Mouse (Mus musculus): ENCODE results near the gene Gcsh. TPM values are rescaled to one million over a fixed set of nuclear protein-coding genes. Genes with fewer than 3 reads are reported as not detected.

Gcsh gene
- polyA plus RNA-seq, 1 experiment from 2014 or later, result 86.0 TPM

DNA sequence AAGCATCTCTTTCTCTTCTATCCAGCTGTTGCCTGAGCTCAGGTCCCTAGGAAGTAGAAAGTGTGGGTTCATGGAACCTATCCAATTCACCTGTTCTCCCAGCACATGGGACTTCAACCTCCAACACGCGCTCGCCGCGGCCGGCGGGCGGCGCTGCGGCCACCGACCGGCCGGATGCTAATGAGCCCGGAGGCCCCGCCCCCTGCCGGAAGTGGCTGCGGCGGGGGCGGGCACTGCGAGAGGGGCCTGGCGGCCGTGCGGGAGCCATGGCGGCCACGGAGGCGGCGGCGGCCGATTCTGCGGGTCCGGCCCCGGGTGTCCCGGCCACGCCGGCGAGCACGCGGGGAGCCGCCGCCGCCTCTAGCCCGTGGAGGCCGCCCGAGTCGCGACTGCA is 50.2 kb downstream of the Gcsh start, which contains the start of gene Atmin:
TSS of gene Atmin (plus strand) at position 233 of the 394 bp plus-strand sequence.
- Histone ChIP-seq H3K9ac (ENCODE audit: low read length) (peak within 1 kb of the TSS; percentile 86), H3K27me3 (ENCODE audit: control insufficient read depth, insufficient read depth, low read length) (no peaks in the 10 kb centered on the region), H3K4me3 (ENCODE audit: low read length) (peak within 1 kb of the TSS; percentile 82), H3K4me1 (ENCODE audit: control insufficient read depth, insufficient read depth, low read length) (peaks cover 38% of the 10 kb centered on the region), H3K4me2 (ENCODE audit: low read depth, low read length) (peak within 1 kb of the TSS; percentile 69), H3K36me3 (ENCODE audit: control insufficient read depth, insufficient read depth) (peaks cover 2% of the 10 kb centered on the region), H3K9me3 (replicated peaks; ENCODE audit: control insufficient read depth, low read length) (no peaks in the 10 kb centered on the region), H3K27ac (ENCODE audit: low read length) (peak within 1 kb of the TSS; percentile 42)
- under 1% methylated on average over 46 of the region's 46 CpGs for WGBS
- peak; percentile 66 for ATAC-seq (replicated peaks; ENCODE audit: extremely low read depth, insufficient read depth, low FRiP score)

- peaks cover 8% of the 10 kb centered on the region for H3K36me3 ChIP-seq (ENCODE audit: control insufficient read depth, insufficient read depth)
- H3K4me1 ChIP-seq (ENCODE audit: control insufficient read depth, insufficient read depth, low read length), result peaks cover 31% of the 10 kb centered on the region
- 65% methylated on average over 12 of the region's 12 CpGs for WGBS
- H3K27me3 ChIP-seq (ENCODE audit: control insufficient read depth, insufficient read depth, low read length), result no peaks in the 10 kb centered on the region
- H3K4me3 ChIP-seq (ENCODE audit: low read length), result no peak overlapping the region
- peak overlapping the region; percentile 42; the same call in 1 of the 2 replicates for H3K4me2 ChIP-seq (ENCODE audit: low read depth, low read length)
- H3K9ac ChIP-seq (ENCODE audit: low read length), result no peak overlapping the region
- ATAC-seq (replicated peaks; ENCODE audit: extremely low read depth, insufficient read depth, low FRiP score), result no peak
- no peak overlapping the region for H3K27ac ChIP-seq (ENCODE audit: low read length)
- no peaks in the 10 kb centered on the region for H3K9me3 ChIP-seq (replicated peaks; ENCODE audit: control insufficient read depth, low read length)
Observed at GRCm38 (mm10) chr8:116942284-116943058, 50.9 kb downstream of the Gcsh start.

GRCm38 (mm10) chr8:116935506-116935905 is 57.8 kb downstream of the Gcsh start:
- Histone ChIP-seq H3K9me3 (replicated peaks; ENCODE audit: control insufficient read depth, low read length) (no peaks in the 10 kb centered on the region), H3K9ac (ENCODE audit: low read length) (no peak overlapping the region), H3K36me3 (ENCODE audit: control insufficient read depth, insufficient read depth) (peaks cover 23% of the 10 kb centered on the region), H3K4me1 (ENCODE audit: control insufficient read depth, insufficient read depth, low read length) (no peaks in the 10 kb centered on the region), H3K27me3 (ENCODE audit: control insufficient read depth, insufficient read depth, low read length) (no peaks in the 10 kb centered on the region), H3K4me3 (ENCODE audit: low read length) (no peak overlapping the region), H3K27ac (ENCODE audit: low read length) (no peak overlapping the region), H3K4me2 (ENCODE audit: low read depth, low read length) (no peak overlapping the region)
- ATAC-seq (replicated peaks; ENCODE audit: extremely low read depth, insufficient read depth, low FRiP score), result no peak
- WGBS, result 79% methylated on average over 6 of the region's 6 CpGs

DNA sequence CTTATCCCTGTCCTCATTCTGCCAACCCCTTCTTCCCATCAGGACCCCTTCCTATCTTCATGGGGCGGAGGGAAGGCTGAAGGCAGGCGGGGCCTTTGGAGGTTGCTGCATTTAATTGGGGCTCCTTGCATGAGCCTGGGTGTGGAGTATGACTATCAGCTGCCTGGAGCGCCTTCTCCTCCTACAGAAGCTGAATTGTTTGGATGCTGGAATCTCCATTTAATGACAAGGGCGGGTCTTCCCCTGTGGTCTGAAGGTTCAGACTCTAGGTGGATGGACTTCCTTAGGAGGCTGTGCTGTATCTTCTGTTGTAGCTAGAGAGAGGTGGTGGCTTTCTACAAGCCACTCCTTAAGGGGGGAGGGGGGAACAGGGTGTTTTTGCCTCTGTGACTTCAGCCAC is 58.4 kb downstream of the Gcsh start:
- no peak for ATAC-seq (replicated peaks; ENCODE audit: extremely low read depth, insufficient read depth, low FRiP score)
- H3K9ac ChIP-seq (ENCODE audit: low read length), result no peak overlapping the region
- no peak overlapping the region for H3K4me2 ChIP-seq (ENCODE audit: low read depth, low read length)
- peaks cover 23% of the 10 kb centered on the region for H3K36me3 ChIP-seq (ENCODE audit: control insufficient read depth, insufficient read depth)
- WGBS, result 89% methylated on average over 4 of the region's 4 CpGs
- no peak overlapping the region for H3K4me3 ChIP-seq (ENCODE audit: low read length)
- no peaks in the 10 kb centered on the region for H3K27me3 ChIP-seq (ENCODE audit: control insufficient read depth, insufficient read depth, low read length)
- H3K4me1 ChIP-seq (ENCODE audit: control insufficient read depth, insufficient read depth, low read length), result no peaks in the 10 kb centered on the region
- H3K27ac ChIP-seq (ENCODE audit: low read length), result no peak overlapping the region
- H3K9me3 ChIP-seq (replicated peaks; ENCODE audit: control insufficient read depth, low read length), result no peaks in the 10 kb centered on the region

Other genes starting within 250 kb of the Gcsh start
- gene Cmc2, start 72.1 kb downstream of the Gcsh start, polyA plus RNA-seq (2015; fragmentation: Nextera tagmentation; extraction: Ambion mirVana), result 126 and 133 TPM in 2 replicates
- gene Cenpn, start 71.8 kb downstream of the Gcsh start, polyA plus RNA-seq (2015; fragmentation: Nextera tagmentation; extraction: Ambion mirVana), result 27.3 and 28.8 TPM in 2 replicates
- gene Atmin, start 50.1 kb downstream of the Gcsh start, polyA plus RNA-seq (2015; fragmentation: Nextera tagmentation; extraction: Ambion mirVana), result 10.2 and 10.7 TPM in 2 replicates
- gene 1700030J22Rik, start 14.6 kb downstream of the Gcsh start, polyA plus RNA-seq (2015; fragmentation: Nextera tagmentation; extraction: Ambion mirVana), result 0.70 and 1.6 TPM in 2 replicates
- not detected in 2 replicates for gene Pkd1l2, start 88.9 kb upstream of the Gcsh start, polyA plus RNA-seq (2015; fragmentation: Nextera tagmentation; extraction: Ambion mirVana)
- 0.07 TPM in 1 of 2 replicates, not detected in the other for gene Bco1, start 102.3 kb upstream of the Gcsh start, polyA plus RNA-seq (2015; fragmentation: Nextera tagmentation; extraction: Ambion mirVana)
- 0.87 and 1.0 TPM in 2 replicates for gene Gan, start 164.6 kb upstream of the Gcsh start, polyA plus RNA-seq (2015; fragmentation: Nextera tagmentation; extraction: Ambion mirVana)

Data from heart, embryonic 16.5 days (tissue).